Mouse (Mus musculus): ENCODE results near the gene Cyp2d9. TPM values are rescaled to one million over a fixed set of nuclear protein-coding genes. Genes with fewer than 3 reads are reported as not detected.

Gene Cyp2d9
- polyA plus RNA-seq (2014; fragmentation: Illumina TruSeq; extraction: RNeasy Lipid Tissue Mini Kit (QIAGEN cat#74804); ENCODE audit: low replicate concordance): not detected

GRCm38 (mm10) chr15:82433137-82433536 lies at the start of gene Cyp2d9:
TSS of gene Cyp2d9 (plus strand) at chr15:82433437.

GRCm38 (mm10) chr15:82393922-82394321 lies 39.3 kb upstream of the Cyp2d9 start, which contains the start of gene Cyp2d11:
TSS of gene Cyp2d11 (minus strand) at chr15:82394022.

GRCm38 (mm10) chr15:82406981-82407380 lies 26.3 kb upstream of the Cyp2d9 start, which contains the start of gene Cyp2d10:
TSS of gene Cyp2d10 (minus strand) at chr15:82407195.

Other genes with a start within 250 kb of the Cyp2d9 start
- gene Shisa8, start 220.6 kb upstream of the Cyp2d9 start, polyA plus RNA-seq (2014; fragmentation: Illumina TruSeq; extraction: RNeasy Lipid Tissue Mini Kit (QIAGEN cat#74804); ENCODE audit: low replicate concordance): not detected
- gene Tnfrsf13c, start 209.1 kb upstream of the Cyp2d9 start, polyA plus RNA-seq (2014; fragmentation: Illumina TruSeq; extraction: RNeasy Lipid Tissue Mini Kit (QIAGEN cat#74804); ENCODE audit: low replicate concordance): 1.2 TPM
- gene Cenpm, start 188.7 kb upstream of the Cyp2d9 start, polyA plus RNA-seq (2014; fragmentation: Illumina TruSeq; extraction: RNeasy Lipid Tissue Mini Kit (QIAGEN cat#74804); ENCODE audit: low replicate concordance): 0.37 TPM
- gene 1500009C09Rik, start 181.0 kb upstream of the Cyp2d9 start, polyA plus RNA-seq (2014; fragmentation: Illumina TruSeq; extraction: RNeasy Lipid Tissue Mini Kit (QIAGEN cat#74804); ENCODE audit: low replicate concordance): not detected
- gene Sept3, start 158.5 kb upstream of the Cyp2d9 start, polyA plus RNA-seq (2014; fragmentation: Illumina TruSeq; extraction: RNeasy Lipid Tissue Mini Kit (QIAGEN cat#74804); ENCODE audit: low replicate concordance): 0.67 TPM
- not detected for gene Wbp2nl, start 134.5 kb upstream of the Cyp2d9 start, polyA plus RNA-seq (2014; fragmentation: Illumina TruSeq; extraction: RNeasy Lipid Tissue Mini Kit (QIAGEN cat#74804); ENCODE audit: low replicate concordance)
- 8.7 TPM for gene Naga, start 94.5 kb upstream of the Cyp2d9 start, polyA plus RNA-seq (2014; fragmentation: Illumina TruSeq; extraction: RNeasy Lipid Tissue Mini Kit (QIAGEN cat#74804); ENCODE audit: low replicate concordance)
- 0.33 TPM for gene Pheta2, start 94.5 kb upstream of the Cyp2d9 start, polyA plus RNA-seq (2014; fragmentation: Illumina TruSeq; extraction: RNeasy Lipid Tissue Mini Kit (QIAGEN cat#74804); ENCODE audit: low replicate concordance)
- gene Smdt1, start 94.5 kb upstream of the Cyp2d9 start, polyA plus RNA-seq (2014; fragmentation: Illumina TruSeq; extraction: RNeasy Lipid Tissue Mini Kit (QIAGEN cat#74804); ENCODE audit: low replicate concordance): 54.0 TPM
- 330 TPM for gene Ndufa6, start 79.1 kb upstream of the Cyp2d9 start, polyA plus RNA-seq (2014; fragmentation: Illumina TruSeq; extraction: RNeasy Lipid Tissue Mini Kit (QIAGEN cat#74804); ENCODE audit: low replicate concordance)
- 17.8 TPM for gene Cyp2d22, start 53.2 kb upstream of the Cyp2d9 start, polyA plus RNA-seq (2014; fragmentation: Illumina TruSeq; extraction: RNeasy Lipid Tissue Mini Kit (QIAGEN cat#74804); ENCODE audit: low replicate concordance)
- gene Cyp2d11, start 39.4 kb upstream of the Cyp2d9 start, polyA plus RNA-seq (2014; fragmentation: Illumina TruSeq; extraction: RNeasy Lipid Tissue Mini Kit (QIAGEN cat#74804); ENCODE audit: low replicate concordance): not detected
- gene Cyp2d10, start 26.2 kb upstream of the Cyp2d9 start, polyA plus RNA-seq (2014; fragmentation: Illumina TruSeq; extraction: RNeasy Lipid Tissue Mini Kit (QIAGEN cat#74804); ENCODE audit: low replicate concordance): not detected
- not detected for gene Cyp2d12, start 121.6 kb downstream of the Cyp2d9 start, polyA plus RNA-seq (2014; fragmentation: Illumina TruSeq; extraction: RNeasy Lipid Tissue Mini Kit (QIAGEN cat#74804); ENCODE audit: low replicate concordance)
- not detected for gene Cyp2d34, start 187.5 kb downstream of the Cyp2d9 start, polyA plus RNA-seq (2014; fragmentation: Illumina TruSeq; extraction: RNeasy Lipid Tissue Mini Kit (QIAGEN cat#74804); ENCODE audit: low replicate concordance)